Comparison of ENCODE assay signal across 23 mouse cellular contexts in the genomic region with DNA sequence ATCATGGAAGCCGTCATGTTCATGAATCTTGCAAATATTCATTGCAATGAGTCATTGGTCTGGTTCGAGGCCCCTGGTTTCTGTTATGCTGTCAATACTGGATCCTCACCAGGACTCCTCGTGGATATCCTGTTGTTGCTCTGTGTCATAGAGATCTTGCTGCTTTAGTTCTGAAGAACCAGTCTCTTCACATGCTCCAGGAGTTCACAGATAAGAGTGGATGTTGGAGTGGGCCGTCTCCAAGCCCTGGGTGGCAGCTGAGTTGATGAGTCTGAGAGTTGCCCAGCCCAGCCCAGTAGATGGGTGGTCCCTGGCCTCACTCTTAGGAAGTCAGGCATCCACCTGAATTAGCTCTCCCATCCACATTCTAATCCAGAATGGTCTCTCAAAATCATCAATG. TPM values are rescaled to one million over a fixed set of nuclear protein-coding genes. Genes with fewer than 3 reads are reported as not detected.
"Had no signal": no experiment of that assay in that cellular context is flagged by ENCODE, and none has a peak within 500 bp of the region (broad histone marks: within the 10 kb centered on the region; RNA-seq: fewer than 3 reads in every experiment).

No protein-coding gene starts in this region.

- H3K27me3 ChIP-seq: neural tube, embryonic 13.5 days; neural tube, embryonic 15.5 days; stomach, embryonic 15.5 days had no signal

- H3K36me3 ChIP-seq: neural tube, embryonic 15.5 days had no signal

- DNase-seq: retina, postnatal 1 day; right cerebral cortex, adult 18-20 months; right cerebral cortex, postnatal 14 days; right cerebral cortex, postnatal 25 days; right cerebral cortex, postnatal 4 days; spleen, adult 18-20 months; thymus, adult 18-20 months; thymus, adult 2 months; thymus, postnatal 14 days; thymus, postnatal 25 days; thymus, postnatal 36 days; thymus, postnatal 4 days had no signal

- H3K9ac ChIP-seq: neural tube, embryonic 13.5 days; neural tube, embryonic 15.5 days; stomach, embryonic 15.5 days had no signal

- H3K4me2 ChIP-seq: neural tube, embryonic 13.5 days; neural tube, embryonic 15.5 days; stomach, embryonic 15.5 days had no signal

- H3K9me3 ChIP-seq: neural tube, embryonic 13.5 days; neural tube, embryonic 15.5 days; stomach, embryonic 15.5 days had no signal

- H3K4me1 ChIP-seq: neural tube, embryonic 13.5 days; neural tube, embryonic 15.5 days; stomach, embryonic 15.5 days had no signal

- H3K4me3 ChIP-seq: neural tube, embryonic 13.5 days; neural tube, embryonic 15.5 days; stomach, embryonic 15.5 days had no signal

- H3K27ac ChIP-seq: neural tube, embryonic 13.5 days; neural tube, embryonic 15.5 days; stomach, embryonic 15.5 days; stomach, postnatal 0 days had no signal

RNA-seq across cellular contexts. Expression of gene Gm5129, which starts 50.7 kb away (rescaled TPM):
- polyA plus RNA-seq: neural tube, embryonic 13.5 days; neural tube, embryonic 14.5 days; neural tube, embryonic 15.5 days; small intestine, adult 2 months; spleen, adult 2 months; stomach, embryonic 14.5 days; stomach, embryonic 15.5 days; stomach, embryonic 16.5 days; stomach, postnatal 0 days; thymus, postnatal 0 days; urinary bladder, adult 2 months had no signal
